Mouse (Mus musculus): Measurements from ENCODE around the gene Esrrg. TPM values are rescaled to one million over a fixed set of nuclear protein-coding genes. Genes with fewer than 3 reads are reported as not detected.

Gene Esrrg
- total and polyA plus RNA-seq, 3 experiments = 0.05 TPM; not detected in 2

DNA sequence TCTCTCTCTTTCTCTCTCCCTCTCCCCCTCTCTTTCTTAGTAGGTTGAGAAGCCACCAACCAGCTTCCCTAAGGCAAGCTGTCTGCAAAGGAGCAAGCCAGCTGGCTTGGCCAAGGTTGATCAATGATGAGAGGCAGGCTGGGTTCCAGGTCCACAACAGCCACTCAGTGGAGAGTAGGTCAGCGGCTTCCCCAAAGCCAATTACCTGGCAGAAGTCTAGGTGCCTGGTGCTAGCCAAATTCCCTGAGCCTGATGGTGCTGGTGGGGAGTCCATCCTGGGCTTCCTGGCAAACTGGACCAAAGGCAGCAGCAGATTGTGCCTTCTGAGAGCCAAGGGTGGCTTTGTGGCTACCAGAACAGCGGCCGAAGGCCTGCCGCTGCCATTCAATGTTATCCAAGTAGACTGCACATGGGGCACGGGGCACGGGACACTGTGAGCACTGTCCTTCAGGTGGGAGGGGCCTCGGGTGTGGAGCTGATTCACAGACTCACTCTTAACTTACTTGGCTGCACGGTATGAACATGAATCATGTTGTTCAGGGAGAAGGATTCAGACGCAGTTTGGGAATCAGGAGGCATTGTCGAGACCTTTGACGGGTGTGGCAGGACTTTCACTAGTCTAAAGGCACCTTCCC, 469.1 kb downstream of the Esrrg start:
- DNase-seq (ENCODE audit: low spot score) (no peak), ATAC-seq (ENCODE audit: extremely low read depth, insufficient number of reproducible peaks, low FRiP score, poor library complexity, severe bottlenecking) (no peak)
- Histone ChIP-seq H3K4me3 (ENCODE audit: low read depth, low read length) (no peak overlapping the region), H3K36me3 (replicated peaks) (no peaks in the 10 kb centered on the region), H3K4me1 (ENCODE audit: insufficient read depth, low read depth, low read length) (no peaks in the 10 kb centered on the region), H3K9me3 (replicated peaks) (peaks cover 44% of the 10 kb centered on the region), H3K27me3 (ENCODE audit: insufficient read depth, low read length) (no peaks in the 10 kb centered on the region)
- TF ChIP-seq CTCF (IDR thresholded peaks at IDR 0.05; ENCODE audit: low read depth, low read length) (no peak), TAL1 (conservative IDR thresholded peaks at IDR 0.05; ENCODE audit: low read depth, low read length) (no peak), POLR2AphosphoS5 (IDR thresholded peaks at IDR 0.05; ENCODE audit: insufficient replicate concordance, low read depth, low read length) (no peak), GATA2 (IDR thresholded peaks at IDR 0.05; ENCODE audit: borderline replicate concordance, low read depth, low read length) (no peak), GATA1 (IDR thresholded peaks at IDR 0.05; ENCODE audit: borderline replicate concordance, low read length) (no peak)

DNA sequence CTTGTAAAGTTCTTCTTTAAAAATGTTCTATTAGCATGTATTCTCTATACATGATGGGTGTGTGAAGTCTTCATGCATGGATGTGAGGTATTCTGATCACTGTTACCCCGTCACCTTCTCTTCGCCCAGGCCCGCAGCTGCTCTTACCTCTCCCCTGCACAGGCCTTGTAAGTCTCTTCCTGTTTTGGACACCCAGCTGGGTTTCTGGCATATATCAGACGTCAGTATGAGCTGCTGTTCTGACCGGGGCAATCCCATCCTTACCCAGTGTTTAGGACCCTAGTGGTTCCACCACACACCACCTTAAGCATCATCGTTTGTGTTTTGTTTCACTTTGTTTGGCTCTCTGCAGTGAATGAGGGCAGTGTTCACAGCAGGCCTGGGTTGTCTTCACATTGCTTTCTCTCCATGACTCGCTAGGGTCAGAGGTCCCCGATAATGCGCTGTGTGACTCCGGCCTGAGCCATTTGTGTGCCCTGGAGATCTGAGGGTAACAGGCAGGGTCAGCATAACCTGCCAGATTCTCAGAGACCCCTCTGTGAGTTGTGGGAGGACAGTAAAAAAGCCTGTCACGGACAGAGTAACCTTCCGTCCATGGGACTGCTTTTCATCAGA, 471.8 kb downstream of the Esrrg start:
- H3K9me3 ChIP-seq (replicated peaks) = peaks cover 47% of the 10 kb centered on the region
- H3K4me3 ChIP-seq (ENCODE audit: low read depth, low read length) = no peak overlapping the region
- no peaks in the 10 kb centered on the region for H3K36me3 ChIP-seq (replicated peaks)
- no peaks in the 10 kb centered on the region for H3K4me1 ChIP-seq (ENCODE audit: insufficient read depth, low read depth, low read length)
- no peak for DNase-seq (ENCODE audit: low spot score)
- H3K27me3 ChIP-seq (ENCODE audit: insufficient read depth, low read length) = no peaks in the 10 kb centered on the region
- TF ChIP-seq GATA2 (IDR thresholded peaks at IDR 0.05; ENCODE audit: borderline replicate concordance, low read depth, low read length) = no peak
- TF ChIP-seq GATA1 (IDR thresholded peaks at IDR 0.05; ENCODE audit: borderline replicate concordance, low read length) = no peak
- no peak for TF ChIP-seq POLR2AphosphoS5 (IDR thresholded peaks at IDR 0.05; ENCODE audit: insufficient replicate concordance, low read depth, low read length)
- no peak for TF ChIP-seq CTCF (IDR thresholded peaks at IDR 0.05; ENCODE audit: low read depth, low read length)
- TF ChIP-seq TAL1 (conservative IDR thresholded peaks at IDR 0.05; ENCODE audit: low read depth, low read length) = no peak
- no peak for ATAC-seq (ENCODE audit: extremely low read depth, insufficient number of reproducible peaks, low FRiP score, poor library complexity, severe bottlenecking)

DNA sequence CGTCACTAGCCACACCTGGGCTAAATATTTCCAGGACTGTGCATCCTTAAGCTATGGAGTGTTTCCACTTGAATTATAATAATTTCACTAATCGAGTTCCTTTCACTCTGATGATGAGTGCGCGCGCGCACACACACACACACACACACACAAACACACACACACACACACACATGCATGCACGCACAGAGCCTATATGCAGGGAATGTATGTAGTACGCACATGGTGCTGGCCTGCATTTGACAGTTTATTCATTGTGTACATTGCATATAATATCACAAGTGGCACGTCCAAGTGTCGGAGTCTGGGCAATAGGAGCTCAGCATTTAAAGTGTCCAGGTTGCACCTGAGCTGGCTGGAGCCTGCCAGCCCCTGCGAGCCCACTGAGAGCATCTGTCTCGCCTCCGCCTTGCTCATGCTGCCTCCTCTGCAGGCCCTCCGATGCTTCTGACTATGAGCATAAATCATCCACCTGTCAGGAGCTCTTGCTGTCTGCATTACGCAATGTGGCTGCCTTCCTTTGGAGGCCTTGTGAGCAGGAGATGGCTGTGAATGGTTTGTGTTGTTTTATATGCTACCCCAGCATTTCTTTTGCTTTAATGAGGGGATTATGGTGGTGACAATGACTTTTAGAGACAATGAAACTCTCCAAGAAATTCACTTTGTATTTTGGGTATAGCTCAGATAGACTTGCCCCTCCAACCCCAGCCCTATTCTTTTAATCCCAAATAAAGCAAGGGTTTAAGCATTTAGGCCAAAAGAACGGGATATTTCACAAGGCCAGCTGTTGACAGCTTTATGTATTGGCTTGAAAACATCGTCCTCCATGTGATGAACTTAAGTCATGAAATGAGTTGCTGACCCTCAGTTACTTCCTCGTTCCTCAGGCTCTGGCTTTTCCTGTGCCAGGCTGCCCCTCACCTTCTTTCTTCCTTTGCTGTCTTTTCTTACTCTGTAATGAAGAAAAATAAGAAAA, 474.4 kb downstream of the Esrrg start:
- Histone ChIP-seq H3K4me3 (ENCODE audit: low read depth, low read length) (no peak overlapping the region), H3K36me3 (replicated peaks) (no peaks in the 10 kb centered on the region), H3K27me3 (ENCODE audit: insufficient read depth, low read length) (no peaks in the 10 kb centered on the region), H3K9me3 (replicated peaks) (peaks cover 49% of the 10 kb centered on the region), H3K4me1 (ENCODE audit: insufficient read depth, low read depth, low read length) (no peaks in the 10 kb centered on the region)
- TF ChIP-seq GATA1 (IDR thresholded peaks at IDR 0.05; ENCODE audit: borderline replicate concordance, low read length) = no peak
- TF ChIP-seq TAL1 (conservative IDR thresholded peaks at IDR 0.05; ENCODE audit: low read depth, low read length) = no peak
- no peak for TF ChIP-seq POLR2AphosphoS5 (IDR thresholded peaks at IDR 0.05; ENCODE audit: insufficient replicate concordance, low read depth, low read length)
- TF ChIP-seq GATA2 (IDR thresholded peaks at IDR 0.05; ENCODE audit: borderline replicate concordance, low read depth, low read length) = no peak
- no peak for TF ChIP-seq CTCF (IDR thresholded peaks at IDR 0.05; ENCODE audit: low read depth, low read length)
- ATAC-seq (ENCODE audit: extremely low read depth, insufficient number of reproducible peaks, low FRiP score, poor library complexity, severe bottlenecking) (no peak), DNase-seq (ENCODE audit: low spot score) (no peak)

DNA sequence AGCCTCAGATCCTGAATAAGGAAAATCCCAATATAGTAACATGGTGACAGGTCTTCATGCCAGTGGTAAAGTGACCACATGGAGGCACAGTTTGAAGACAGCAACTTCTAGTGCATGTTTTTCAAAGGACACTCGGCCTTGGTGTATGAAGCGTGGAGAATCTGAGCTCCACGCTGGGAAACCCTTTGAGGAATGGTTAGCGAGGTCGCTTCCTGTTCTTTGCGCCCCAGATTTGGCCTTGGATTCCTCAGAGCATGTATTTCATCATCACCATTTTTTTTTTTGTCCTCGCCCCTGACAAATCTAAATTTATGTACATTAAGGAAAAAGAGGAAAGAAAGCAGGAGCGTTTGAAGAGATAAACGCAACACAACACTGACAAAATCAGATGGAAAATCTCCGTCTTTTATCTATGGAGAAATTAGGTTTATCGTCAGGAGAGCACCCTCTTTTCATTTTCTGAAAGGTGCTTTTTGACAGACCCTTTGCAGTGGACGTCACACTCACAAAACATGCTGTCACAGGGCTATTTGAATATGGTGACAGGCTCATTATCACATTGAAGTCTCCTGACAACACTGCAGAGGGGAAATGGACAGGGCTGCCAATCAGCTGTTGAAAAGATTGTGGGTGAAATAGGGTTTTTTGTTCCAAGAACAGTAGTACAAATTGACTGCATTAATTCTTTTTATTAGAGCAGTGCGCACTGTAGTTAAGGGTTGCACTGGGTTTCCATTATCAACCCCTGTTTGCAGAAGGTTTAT, 476.7 kb downstream of the Esrrg start:
- Histone ChIP-seq H3K27me3 (ENCODE audit: insufficient read depth, low read length) (no peaks in the 10 kb centered on the region), H3K9me3 (replicated peaks) (peaks cover 59% of the 10 kb centered on the region), H3K4me3 (ENCODE audit: low read depth, low read length) (no peak overlapping the region), H3K4me1 (ENCODE audit: insufficient read depth, low read depth, low read length) (no peaks in the 10 kb centered on the region), H3K36me3 (replicated peaks) (no peaks in the 10 kb centered on the region)
- ATAC-seq (ENCODE audit: extremely low read depth, insufficient number of reproducible peaks, low FRiP score, poor library complexity, severe bottlenecking) (no peak), DNase-seq (ENCODE audit: low spot score) (no peak)
- TF ChIP-seq TAL1 (conservative IDR thresholded peaks at IDR 0.05; ENCODE audit: low read depth, low read length) = no peak
- TF ChIP-seq GATA1 (IDR thresholded peaks at IDR 0.05; ENCODE audit: borderline replicate concordance, low read length) = no peak
- TF ChIP-seq CTCF (IDR thresholded peaks at IDR 0.05; ENCODE audit: low read depth, low read length) = no peak
- no peak for TF ChIP-seq GATA2 (IDR thresholded peaks at IDR 0.05; ENCODE audit: borderline replicate concordance, low read depth, low read length)
- TF ChIP-seq POLR2AphosphoS5 (IDR thresholded peaks at IDR 0.05; ENCODE audit: insufficient replicate concordance, low read depth, low read length) = no peak

DNA sequence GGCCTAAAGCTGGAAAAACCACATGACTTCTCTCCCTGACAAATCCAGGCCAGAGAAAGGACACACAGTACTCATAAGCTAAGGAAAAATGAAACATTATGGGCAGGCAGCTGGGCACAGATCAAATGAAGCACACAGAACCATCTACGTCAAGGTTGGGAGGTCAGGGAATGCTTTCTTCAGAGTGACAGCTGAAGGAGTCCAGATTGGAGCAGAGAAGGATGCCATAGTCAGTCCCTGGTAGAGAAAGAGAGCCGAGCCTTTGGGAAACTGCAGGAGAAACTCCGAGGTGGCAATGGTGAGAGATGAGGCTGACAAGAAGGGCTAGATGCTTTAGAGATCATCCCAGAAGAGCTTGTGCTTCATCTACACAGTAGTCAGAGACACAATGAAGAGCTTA, 485.1 kb downstream of the Esrrg start:
- ATAC-seq (ENCODE audit: extremely low read depth, insufficient number of reproducible peaks, low FRiP score, poor library complexity, severe bottlenecking) = no peak
- TF ChIP-seq GATA1 (IDR thresholded peaks at IDR 0.05; ENCODE audit: borderline replicate concordance, low read length) (no peak), POLR2AphosphoS5 (IDR thresholded peaks at IDR 0.05; ENCODE audit: insufficient replicate concordance, low read depth, low read length) (no peak), CTCF (IDR thresholded peaks at IDR 0.05; ENCODE audit: low read depth, low read length) (no peak), GATA2 (IDR thresholded peaks at IDR 0.05; ENCODE audit: borderline replicate concordance, low read depth, low read length) (no peak), TAL1 (conservative IDR thresholded peaks at IDR 0.05; ENCODE audit: low read depth, low read length) (no peak)
- Histone ChIP-seq H3K27me3 (ENCODE audit: insufficient read depth, low read length) (no peaks in the 10 kb centered on the region), H3K4me3 (ENCODE audit: low read depth, low read length) (no peak overlapping the region), H3K9me3 (replicated peaks) (peaks cover 53% of the 10 kb centered on the region), H3K36me3 (replicated peaks) (no peaks in the 10 kb centered on the region), H3K4me1 (ENCODE audit: insufficient read depth, low read depth, low read length) (no peaks in the 10 kb centered on the region)
- DNase-seq (ENCODE audit: low spot score) = no peak
